Mouse (Mus musculus): ENCODE data around the gene Camk2d. TPM values are rescaled to one million over a fixed set of nuclear protein-coding genes. Genes with fewer than 3 reads are reported as not detected.

Camk2d gene
- polyA plus RNA-seq, 1 experiment from 2014 or later = 36.6 TPM

GRCm38 (mm10) chr3:126667019-126667418 lies 70.9 kb downstream of the Camk2d start:
- ATAC-seq = no peak
- H3K36me3 ChIP-seq (ENCODE audit: insufficient read depth, low read length) = no peaks in the 10 kb centered on the region
- H3K4me3 ChIP-seq (ENCODE audit: low read depth, low read length) = no peak overlapping the region
- 94% methylated on average over 11 of the region's 11 CpGs for WGBS
- DNase-seq (ENCODE audit: low spot score) = no peak
- H3K4me2 ChIP-seq (replicated peaks; ENCODE audit: low read depth, low read length) = no peak overlapping the region
- H3K27me3 ChIP-seq (replicated peaks; ENCODE audit: insufficient read depth, low read length) = no peaks in the 10 kb centered on the region
- no peaks in the 10 kb centered on the region for H3K9me3 ChIP-seq (ENCODE audit: low read length)
- TF ChIP-seq EP300 (IDR thresholded peaks at IDR 0.05) (no peak), CTCF (IDR thresholded peaks at IDR 0.05) (no peak)
- H3K27ac ChIP-seq (ENCODE audit: low read length) = no peak overlapping the region
- H3K9ac ChIP-seq (replicated peaks; ENCODE audit: low read depth) = no peak overlapping the region
- H3K4me1 ChIP-seq (ENCODE audit: insufficient read depth, low read depth, low read length) = peaks cover 13% of the 10 kb centered on the region; the same call in 1 of the 2 replicates

GRCm38 (mm10) chr3:126667451-126667850 lies 71.3 kb downstream of the Camk2d start:
- no peak overlapping the region for H3K9ac ChIP-seq (replicated peaks; ENCODE audit: low read depth)
- H3K27ac ChIP-seq (ENCODE audit: low read length) = peak overlapping the region; percentile 66; the same call in 1 of the 2 replicates
- no peak overlapping the region for H3K4me3 ChIP-seq (ENCODE audit: low read depth, low read length)
- H3K9me3 ChIP-seq (ENCODE audit: low read length) = no peaks in the 10 kb centered on the region
- WGBS = 33% methylated on average over 7 of the region's 7 CpGs
- DNase-seq (ENCODE audit: low spot score) (peak; percentile 69), ATAC-seq (peak; percentile 64)
- H3K4me2 ChIP-seq (replicated peaks; ENCODE audit: low read depth, low read length) = no peak overlapping the region
- H3K27me3 ChIP-seq (replicated peaks; ENCODE audit: insufficient read depth, low read length) = no peaks in the 10 kb centered on the region
- no peaks in the 10 kb centered on the region for H3K36me3 ChIP-seq (ENCODE audit: insufficient read depth, low read length)
- no peak for TF ChIP-seq EP300 (IDR thresholded peaks at IDR 0.05)
- no peak for TF ChIP-seq CTCF (IDR thresholded peaks at IDR 0.05)
- H3K4me1 ChIP-seq (ENCODE audit: insufficient read depth, low read depth, low read length) = peaks cover 13% of the 10 kb centered on the region; the same call in 1 of the 2 replicates

GRCm38 (mm10) chr3:126668123-126668522 lies 72.0 kb downstream of the Camk2d start:
- peak; percentile 52 for ATAC-seq
- Histone ChIP-seq H3K4me3 (ENCODE audit: low read depth, low read length) (no peak overlapping the region), H3K9ac (replicated peaks; ENCODE audit: low read depth) (no peak overlapping the region), H3K36me3 (ENCODE audit: insufficient read depth, low read length) (no peaks in the 10 kb centered on the region), H3K9me3 (ENCODE audit: low read length) (no peaks in the 10 kb centered on the region), H3K4me1 (ENCODE audit: insufficient read depth, low read depth, low read length) (peaks cover 13% of the 10 kb centered on the region; the same call in 1 of the 2 replicates), H3K4me2 (replicated peaks; ENCODE audit: low read depth, low read length) (no peak overlapping the region), H3K27me3 (replicated peaks; ENCODE audit: insufficient read depth, low read length) (no peaks in the 10 kb centered on the region), H3K27ac (ENCODE audit: low read length) (no peak overlapping the region)
- WGBS = 9% methylated on average over 3 of the region's 3 CpGs
- peak; percentile 65 for DNase-seq (ENCODE audit: low spot score)
- TF ChIP-seq EP300 (IDR thresholded peaks at IDR 0.05) (no peak), CTCF (IDR thresholded peaks at IDR 0.05) (no peak)

GRCm38 (mm10) chr3:126668692-126669091 lies 72.6 kb downstream of the Camk2d start:
- Histone ChIP-seq H3K27ac (ENCODE audit: low read length) (no peak overlapping the region), H3K4me2 (replicated peaks; ENCODE audit: low read depth, low read length) (no peak overlapping the region), H3K4me1 (ENCODE audit: insufficient read depth, low read depth, low read length) (peaks cover 13% of the 10 kb centered on the region; the same call in 1 of the 2 replicates), H3K4me3 (ENCODE audit: low read depth, low read length) (no peak overlapping the region), H3K9me3 (ENCODE audit: low read length) (no peaks in the 10 kb centered on the region), H3K36me3 (ENCODE audit: insufficient read depth, low read length) (no peaks in the 10 kb centered on the region), H3K9ac (replicated peaks; ENCODE audit: low read depth) (no peak overlapping the region), H3K27me3 (replicated peaks; ENCODE audit: insufficient read depth, low read length) (no peaks in the 10 kb centered on the region)
- TF ChIP-seq CTCF (IDR thresholded peaks at IDR 0.05) (peak; percentile 23), EP300 (IDR thresholded peaks at IDR 0.05) (no peak)
- WGBS = 38% methylated on average over 10 of the region's 10 CpGs
- DNase-seq (ENCODE audit: low spot score) = peak; percentile 24
- peak; percentile 37 for ATAC-seq

- no peak for DNase-seq (ENCODE audit: low spot score)
- Histone ChIP-seq H3K4me1 (ENCODE audit: insufficient read depth, low read depth, low read length) (peaks cover 13% of the 10 kb centered on the region; the same call in 1 of the 2 replicates), H3K4me3 (ENCODE audit: low read depth, low read length) (no peak overlapping the region), H3K36me3 (ENCODE audit: insufficient read depth, low read length) (no peaks in the 10 kb centered on the region), H3K9me3 (ENCODE audit: low read length) (no peaks in the 10 kb centered on the region), H3K4me2 (replicated peaks; ENCODE audit: low read depth, low read length) (no peak overlapping the region), H3K27ac (ENCODE audit: low read length) (no peak overlapping the region), H3K27me3 (replicated peaks; ENCODE audit: insufficient read depth, low read length) (no peaks in the 10 kb centered on the region), H3K9ac (replicated peaks; ENCODE audit: low read depth) (no peak overlapping the region)
- TF ChIP-seq EP300 (IDR thresholded peaks at IDR 0.05) (no peak), CTCF (IDR thresholded peaks at IDR 0.05) (no peak)
- no peak for ATAC-seq
- 61% methylated on average over 3 of the region's 3 CpGs for WGBS
Measured at GRCm38 (mm10) chr3:126670413-126670812, 74.3 kb downstream of the Camk2d start.

- ATAC-seq = no peak
- Histone ChIP-seq H3K9me3 (ENCODE audit: low read length) (no peaks in the 10 kb centered on the region), H3K27ac (ENCODE audit: low read length) (no peak overlapping the region), H3K4me1 (ENCODE audit: insufficient read depth, low read depth, low read length) (peaks cover 13% of the 10 kb centered on the region; the same call in 1 of the 2 replicates), H3K9ac (replicated peaks; ENCODE audit: low read depth) (no peak overlapping the region), H3K36me3 (ENCODE audit: insufficient read depth, low read length) (no peaks in the 10 kb centered on the region), H3K27me3 (replicated peaks; ENCODE audit: insufficient read depth, low read length) (no peaks in the 10 kb centered on the region), H3K4me3 (ENCODE audit: low read depth, low read length) (no peak overlapping the region), H3K4me2 (replicated peaks; ENCODE audit: low read depth, low read length) (no peak overlapping the region)
- 56% methylated on average over 6 of the region's 6 CpGs for WGBS
- no peak for TF ChIP-seq CTCF (IDR thresholded peaks at IDR 0.05)
- no peak for TF ChIP-seq EP300 (IDR thresholded peaks at IDR 0.05)
- no peak for DNase-seq (ENCODE audit: low spot score)
Measured at GRCm38 (mm10) chr3:126671292-126671691, 75.2 kb downstream of the Camk2d start.

- DNase-seq (ENCODE audit: low spot score) (no peak), ATAC-seq (no peak)
- H3K4me2 ChIP-seq (replicated peaks; ENCODE audit: low read depth, low read length) = no peak overlapping the region
- 73% methylated on average over 5 of the region's 5 CpGs for WGBS
- no peaks in the 10 kb centered on the region for H3K27me3 ChIP-seq (replicated peaks; ENCODE audit: insufficient read depth, low read length)
- H3K27ac ChIP-seq (ENCODE audit: low read length) = no peak overlapping the region
- TF ChIP-seq EP300 (IDR thresholded peaks at IDR 0.05) (no peak), CTCF (IDR thresholded peaks at IDR 0.05) (no peak)
- no peak overlapping the region for H3K4me3 ChIP-seq (ENCODE audit: low read depth, low read length)
- H3K9me3 ChIP-seq (ENCODE audit: low read length) = no peaks in the 10 kb centered on the region
- H3K9ac ChIP-seq (replicated peaks; ENCODE audit: low read depth) = no peak overlapping the region
- no peaks in the 10 kb centered on the region for H3K36me3 ChIP-seq (ENCODE audit: insufficient read depth, low read length)
- no peaks in the 10 kb centered on the region for H3K4me1 ChIP-seq (ENCODE audit: insufficient read depth, low read depth, low read length)
Measured at GRCm38 (mm10) chr3:126681051-126681450, 84.9 kb downstream of the Camk2d start.
